Mouse (Mus musculus) lung, embryonic 16.5 days (tissue): ENCODE results near the gene Ccin. TPM values are rescaled to one million over a fixed set of nuclear protein-coding genes. Genes with fewer than 3 reads are reported as not detected.

Experiments
- polyA plus RNA-seq: library from polyadenylated mRNA; unstranded; fragments of >200 nt; fragmentation: Nextera tagmentation; extraction: Ambion mirVana; gene quantifications from 2 replicates; pipeline ENCODE4 v1.2.1, GENCODE M21; 2015

The Ccin gene
- polyA plus RNA-seq, 1 experiment from 2014 or later: not detected

Other genes with a start within 250 kb of the Ccin start
- not detected in 2 replicates for gene Olfr159, start 212.5 kb upstream of the Ccin start, polyA plus RNA-seq
- gene Olfr156, start 159.6 kb upstream of the Ccin start, polyA plus RNA-seq: not detected in 2 replicates
- gene Olfr157, start 143.3 kb upstream of the Ccin start, polyA plus RNA-seq: not detected in 2 replicates
- not detected in 2 replicates for gene Olfr155, start 131.9 kb upstream of the Ccin start, polyA plus RNA-seq
- 24.1 and 25.2 TPM in 2 replicates for gene Reck, start 108.0 kb upstream of the Ccin start, polyA plus RNA-seq
- 57.8 and 59.6 TPM in 2 replicates for gene Glipr2, start 26.1 kb upstream of the Ccin start, polyA plus RNA-seq
- 186 and 199 TPM in 2 replicates for gene Clta, start 21.0 kb downstream of the Ccin start, polyA plus RNA-seq
- 47.9 TPM in 2 replicates for gene Gne, start 100.7 kb downstream of the Ccin start, polyA plus RNA-seq